Mouse (Mus musculus) cortical plate, adult 2 months (tissue): ENCODE measurements around the gene Ptpn11. TPM values are rescaled to one million over a fixed set of nuclear protein-coding genes. Genes with fewer than 3 reads are reported as not detected.

Source experiments
- H3K27ac ChIP-seq: fragments of 200-500 bp; 2 replicates; pipeline ENCODE4 v1.5.1; 2012; ENCODE audit warnings: low read length, control low read depth, inconsistent platforms; ENCODE audit not compliant: insufficient read depth
- H3K4me1 ChIP-seq: fragments of 200-500 bp; 2 replicates; pipeline ENCODE4 v1.6.1; 2011; ENCODE audit warnings: low read length; ENCODE audit not compliant: control insufficient read depth, insufficient read depth
- H3K4me3 ChIP-seq: fragments of 200-500 bp; 2 replicates; pipeline ENCODE4 v1.5.1; 2011; ENCODE audit warnings: mild to moderate bottlenecking, low read length, control low read depth; ENCODE audit not compliant: insufficient read depth
- CTCF ChIP-seq: fragments of 200-500 bp; IDR thresholded peaks from 2 replicates; pipeline ENCODE4 v1.5.1; 2011; ENCODE audit warnings: mild to moderate bottlenecking, control low read depth, low read length; ENCODE audit not compliant: insufficient read depth; ENCODE audit errors: extremely low read depth
- POLR2A ChIP-seq: fragments of 200-500 bp; IDR thresholded peaks from 2 replicates; pipeline ENCODE4 v1.6.1; 2011; ENCODE audit warnings: mild to moderate bottlenecking, low read length, control low read depth; ENCODE audit not compliant: insufficient read depth; ENCODE audit errors: extremely low read depth
- polyA plus RNA-seq: library from polyadenylated mRNA; depleted of rRNA; stranded (reverse); fragments of >200 nt; gene quantifications from 2 replicates; pipeline ENCODE4 v1.2.3, GENCODE M21; 2012

The Ptpn11 gene
- polyA plus RNA-seq, 1 experiment = 64.6 TPM

DNA sequence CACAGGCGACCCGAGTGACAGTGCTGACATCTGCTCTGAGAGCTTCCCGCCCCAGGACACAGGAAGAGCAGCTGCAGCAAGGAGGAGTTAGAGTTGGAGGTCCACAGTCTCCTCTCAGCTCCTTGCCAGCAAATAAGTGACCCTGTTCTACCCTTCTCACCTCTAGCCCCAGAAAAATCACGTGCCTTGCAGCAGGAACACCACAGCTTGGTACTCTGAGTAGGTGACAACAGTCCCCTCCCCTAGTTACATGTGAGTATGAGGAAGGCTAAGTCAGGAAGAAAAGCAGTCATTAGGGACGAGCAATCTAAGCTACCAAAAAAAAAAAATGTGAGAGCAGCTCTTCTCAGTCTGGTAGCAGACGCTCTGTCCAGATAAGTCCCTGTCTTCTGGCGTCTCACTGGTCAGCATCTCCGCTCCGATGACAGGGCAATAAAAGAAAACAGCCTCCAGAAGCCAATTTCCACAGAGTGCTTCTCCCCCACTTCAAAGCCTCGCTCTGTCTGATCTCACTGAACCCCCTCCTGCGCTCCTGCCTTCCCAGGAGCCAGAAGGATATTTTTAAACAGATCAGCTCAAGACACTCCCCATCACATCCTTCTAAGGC is 6.1 kb downstream of the Ptpn11 start:
- H3K4me1 ChIP-seq = peaks cover 21% of the 10 kb centered on the region
- no peak overlapping the region for H3K4me3 ChIP-seq
- H3K27ac ChIP-seq = peak overlapping the region; percentile 63; the same call in 1 of the 2 replicates
- TF ChIP-seq POLR2A (no peak), CTCF (no peak)

DNA sequence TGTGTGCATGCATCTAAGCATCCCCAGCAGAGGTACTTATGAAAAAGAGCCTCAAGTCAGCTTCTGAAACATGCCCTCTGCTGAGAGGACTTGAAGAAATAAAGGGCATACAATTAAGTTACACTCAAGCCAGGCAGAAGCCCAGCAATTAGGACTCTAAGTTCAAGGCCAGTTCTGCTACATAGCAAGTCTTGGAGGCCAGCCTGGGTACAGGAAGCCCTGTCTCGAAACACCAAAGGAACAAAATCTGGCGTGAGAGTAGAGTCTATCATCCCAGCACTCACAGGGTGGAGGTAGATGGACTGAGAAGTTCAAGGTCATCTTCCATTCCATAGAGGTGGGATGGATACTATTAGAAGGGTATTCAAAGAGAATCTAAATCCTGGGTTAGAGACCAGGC is 6.8 kb downstream of the Ptpn11 start:
- peak overlapping the region; percentile 81 for H3K27ac ChIP-seq
- no peak overlapping the region for H3K4me3 ChIP-seq
- peaks cover 23% of the 10 kb centered on the region for H3K4me1 ChIP-seq
- TF ChIP-seq POLR2A (no peak), CTCF (no peak)

DNA sequence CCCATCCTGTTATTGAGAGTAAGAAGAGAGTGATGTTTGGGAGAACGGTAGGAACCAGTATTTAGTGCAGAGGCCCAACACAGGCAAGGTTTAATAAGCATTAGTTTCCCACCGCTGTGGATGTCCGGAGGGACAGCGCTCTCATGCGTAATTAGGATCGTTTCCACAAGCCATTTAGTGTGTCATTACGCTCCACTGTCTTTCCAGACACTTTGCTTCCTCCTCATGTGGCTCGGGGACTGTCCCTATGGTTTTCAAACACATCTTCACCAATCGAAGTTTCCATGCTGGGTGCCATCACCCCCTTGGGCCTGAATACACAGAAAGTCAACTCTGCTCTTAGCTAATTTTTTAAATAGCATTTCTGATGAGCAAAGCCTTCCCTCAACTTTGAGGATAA is 7.9 kb downstream of the Ptpn11 start:
- TF ChIP-seq CTCF (no peak), POLR2A (no peak)
- no peak overlapping the region for H3K27ac ChIP-seq
- peaks cover 23% of the 10 kb centered on the region for H3K4me1 ChIP-seq
- no peak overlapping the region for H3K4me3 ChIP-seq

DNA sequence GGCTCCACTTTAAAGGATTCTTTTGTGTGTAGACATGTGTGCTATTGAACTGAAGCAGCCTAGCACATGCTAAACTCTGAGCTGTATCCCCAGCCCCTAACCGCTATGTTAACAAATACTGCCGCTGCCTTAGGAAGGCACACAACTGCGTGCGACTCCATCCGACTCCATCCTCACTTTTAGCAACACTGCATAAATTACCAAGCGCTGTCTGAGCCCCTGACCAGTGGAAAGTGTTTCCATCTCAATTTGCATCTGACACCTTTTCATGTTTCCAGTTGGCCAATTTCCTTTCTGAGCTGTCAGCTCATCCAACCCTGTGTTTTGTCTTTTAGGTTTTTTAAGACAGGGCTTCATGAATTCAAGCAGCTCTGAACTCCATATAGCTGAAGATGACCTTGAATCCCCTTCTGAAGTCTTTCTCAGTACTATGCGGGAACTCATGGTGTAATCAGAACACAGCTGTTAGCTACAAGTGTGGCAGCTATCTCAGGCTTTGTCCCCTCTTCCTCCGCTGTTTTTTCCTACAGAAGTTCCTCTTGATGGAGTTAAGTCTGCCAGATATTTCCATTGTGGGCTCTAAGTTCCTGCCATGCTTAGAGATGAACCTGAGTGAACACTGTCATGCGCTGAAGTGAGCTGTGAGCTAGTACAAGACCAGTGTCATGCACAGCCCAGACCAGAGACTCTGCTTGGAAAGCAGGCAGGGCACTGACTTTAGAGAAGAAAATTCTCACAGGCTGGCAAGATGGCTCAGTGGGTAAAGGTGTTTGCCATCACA is 11.9 kb downstream of the Ptpn11 start:
- TF ChIP-seq CTCF = no peak
- TF ChIP-seq POLR2A = no peak
- peaks cover 10% of the 10 kb centered on the region for H3K4me1 ChIP-seq
- peak overlapping the region; percentile 9; the same call in 1 of the 2 replicates for H3K27ac ChIP-seq
- no peak overlapping the region for H3K4me3 ChIP-seq

DNA sequence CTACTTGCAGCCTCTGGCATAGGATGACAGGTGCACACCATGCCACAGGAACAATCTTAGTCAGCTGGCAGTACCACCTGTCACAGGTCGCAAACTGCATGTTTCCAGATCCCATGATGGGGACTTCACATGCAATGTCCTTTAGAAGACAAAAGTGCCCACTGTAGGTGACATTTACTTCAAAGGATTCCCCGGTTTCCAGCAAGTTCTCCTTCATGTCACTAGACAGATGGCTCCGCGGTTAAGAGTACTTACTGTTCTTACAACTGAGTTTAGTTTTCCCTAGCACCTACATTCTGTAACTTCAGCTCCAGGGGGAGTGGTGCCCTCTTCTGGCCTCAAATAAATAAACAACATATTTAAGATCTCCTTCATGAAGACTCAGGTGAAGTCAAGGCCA is 18.4 kb downstream of the Ptpn11 start:
- no peak overlapping the region for H3K27ac ChIP-seq
- peaks cover 10% of the 10 kb centered on the region for H3K4me1 ChIP-seq
- TF ChIP-seq POLR2A (no peak), CTCF (peak; percentile 46)
- H3K4me3 ChIP-seq = no peak overlapping the region

DNA sequence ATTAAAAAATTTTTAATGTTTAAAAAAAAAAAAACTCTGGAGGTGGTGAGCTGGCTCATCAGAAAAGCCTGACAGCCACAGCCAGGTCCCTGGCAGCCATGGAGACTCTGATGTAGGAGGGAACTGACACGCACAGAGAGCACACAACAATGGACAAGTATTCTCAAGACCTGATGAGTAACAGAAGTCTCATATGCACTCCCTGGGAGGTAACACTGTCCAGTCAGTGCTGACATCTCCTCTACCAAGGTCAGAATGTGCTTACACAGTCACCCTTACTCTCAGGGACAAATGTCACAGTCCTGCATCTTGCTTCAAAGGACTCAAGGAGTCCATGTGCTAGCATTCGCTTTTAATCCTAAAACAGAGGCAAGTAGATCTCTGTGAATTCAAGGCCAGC is 21.6 kb downstream of the Ptpn11 start:
- no peak overlapping the region for H3K4me3 ChIP-seq
- H3K27ac ChIP-seq = no peak overlapping the region
- no peak for TF ChIP-seq POLR2A
- no peak for TF ChIP-seq CTCF
- H3K4me1 ChIP-seq = peaks cover 10% of the 10 kb centered on the region

DNA sequence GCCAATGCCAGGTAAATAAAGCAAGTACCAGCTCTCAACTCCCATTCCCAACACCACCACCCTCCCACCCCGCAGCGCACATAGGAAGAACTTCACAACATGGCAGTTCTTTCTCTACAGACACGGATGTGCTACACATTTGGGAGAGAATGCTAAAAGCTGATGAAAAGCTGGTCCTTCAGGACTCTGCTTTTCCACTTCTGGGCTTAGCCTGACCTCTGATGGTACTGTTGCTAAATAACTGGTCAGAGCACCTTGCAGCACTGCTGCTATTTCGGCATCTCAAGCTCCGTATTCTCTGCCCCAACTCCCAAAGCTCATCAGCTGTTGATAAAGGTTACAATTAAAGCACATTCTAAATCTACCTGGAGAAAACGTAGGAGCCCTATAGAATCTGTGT is 24.3 kb downstream of the Ptpn11 start:
- Histone ChIP-seq H3K4me1 (peaks cover 5% of the 10 kb centered on the region; the same call in 1 of the 2 replicates), H3K4me3 (no peak overlapping the region), H3K27ac (no peak overlapping the region)
- no peak for TF ChIP-seq POLR2A
- no peak for TF ChIP-seq CTCF

DNA sequence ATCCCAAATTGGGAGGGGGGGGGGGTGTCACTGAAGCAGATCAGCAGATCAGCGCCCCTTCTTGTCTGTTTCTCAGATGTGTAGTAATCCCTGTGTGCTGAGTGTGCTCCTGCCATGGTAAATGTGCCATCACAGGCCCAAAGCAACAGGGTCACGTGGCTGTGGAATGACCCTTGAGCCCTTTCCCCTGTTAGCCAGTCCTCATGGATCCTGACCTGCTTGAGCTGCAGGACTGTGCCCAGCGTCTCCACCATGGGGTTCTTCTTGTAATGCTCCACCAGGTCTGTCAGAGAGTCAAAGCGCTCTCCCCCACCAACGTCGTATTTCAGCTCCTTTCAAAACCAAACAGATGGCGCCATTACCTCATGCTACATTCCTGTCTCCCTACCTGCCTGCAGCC is 28.3 kb downstream of the Ptpn11 start:
- Histone ChIP-seq H3K4me3 (no peak overlapping the region), H3K4me1 (peaks cover 5% of the 10 kb centered on the region), H3K27ac (no peak overlapping the region)
- TF ChIP-seq CTCF (no peak), POLR2A (no peak)

DNA sequence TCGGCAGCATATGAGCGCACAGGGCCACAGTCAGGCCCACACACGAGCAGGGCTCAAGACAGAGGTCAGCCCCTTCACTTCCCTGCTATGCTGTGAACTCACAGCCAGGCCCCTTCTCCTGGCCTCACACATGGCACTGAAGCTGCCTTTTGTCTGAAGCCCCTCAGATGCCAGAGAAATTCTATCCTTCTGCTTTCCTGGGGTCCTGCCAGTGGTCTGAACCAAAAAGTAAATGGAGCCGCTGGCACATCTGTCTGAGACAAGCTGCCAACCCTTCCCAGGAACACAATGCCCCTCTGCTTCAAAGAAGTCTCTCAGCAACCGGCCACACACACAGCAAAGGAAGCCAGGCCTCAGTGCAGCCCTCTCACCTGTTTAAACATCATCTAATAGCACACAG is 28.9 kb downstream of the Ptpn11 start:
- peaks cover 10% of the 10 kb centered on the region for H3K4me1 ChIP-seq
- TF ChIP-seq CTCF = no peak
- TF ChIP-seq POLR2A = no peak
- no peak overlapping the region for H3K27ac ChIP-seq
- H3K4me3 ChIP-seq = no peak overlapping the region

DNA sequence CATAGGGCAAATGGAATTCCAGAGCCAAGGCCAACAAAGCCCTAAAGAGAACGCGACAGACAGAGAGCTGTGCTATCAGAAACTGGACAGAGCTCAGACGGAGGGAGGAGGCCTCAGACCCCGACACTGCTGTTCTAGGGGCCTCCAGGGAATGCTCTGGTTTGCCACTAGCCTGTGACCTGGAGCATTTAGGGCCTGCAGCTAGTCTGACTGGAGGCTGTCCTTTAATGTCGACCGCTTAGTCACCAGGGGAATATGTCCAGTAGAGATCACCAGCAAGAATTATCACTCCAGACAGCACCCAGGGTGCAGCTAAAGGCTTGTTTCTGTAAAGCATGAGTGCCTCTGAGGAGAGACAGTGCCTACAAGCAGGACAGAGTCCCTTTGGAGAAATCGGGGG is 32.2 kb downstream of the Ptpn11 start:
- no peak for TF ChIP-seq CTCF
- no peak for TF ChIP-seq POLR2A
- Histone ChIP-seq H3K4me3 (no peak overlapping the region), H3K27ac (no peak overlapping the region), H3K4me1 (peaks cover 10% of the 10 kb centered on the region)
